Mouse (Mus musculus) megakaryocyte, embryonic 14.5 days (primary cell): Measurements from ENCODE around the gene Tbc1d4.

Experiments
- FLI1 ChIP-seq: IDR thresholded peaks from 2 replicates; pipeline ENCODE4 v1.6.1; 2012; ENCODE audit warnings: low read length, inconsistent platforms, mixed read lengths
- GATA1 ChIP-seq: IDR thresholded peaks from 3 replicates; pipeline ENCODE4 v1.6.1; 2012; ENCODE audit warnings: mixed read lengths, low read length, inconsistent platforms, borderline replicate concordance

DNA sequence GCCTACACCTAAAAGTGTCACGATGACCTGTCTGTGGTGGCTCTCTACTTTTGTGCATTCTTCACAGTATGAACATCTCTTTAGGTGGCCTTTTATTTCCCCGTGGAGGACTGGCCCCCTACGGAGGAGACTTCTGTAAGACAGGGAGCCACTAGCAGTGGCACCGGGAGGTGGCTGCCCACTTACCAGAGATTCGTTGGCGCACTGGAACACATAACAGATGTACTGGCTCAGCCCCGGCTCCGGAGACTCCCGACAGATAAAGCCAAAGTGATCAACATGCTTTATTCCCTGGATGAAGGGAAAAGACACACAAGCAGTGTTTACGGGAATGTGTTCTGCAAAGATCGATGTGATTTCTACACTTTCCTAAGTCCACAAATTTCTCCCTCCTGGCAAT lies 108.2 kb downstream of the Tbc1d4 start:
- TF ChIP-seq GATA1: no peak
- TF ChIP-seq FLI1: no peak
